Mouse (Mus musculus) heart, postnatal 0 days (tissue): ENCODE data around the gene Slc8b1. TPM values are rescaled to one million over a fixed set of nuclear protein-coding genes. Genes with fewer than 3 reads are reported as not detected.
A peak's percentile ranks its signal among the peaks of the same experiment; 100 is the strongest.

ENCODE experiments used
- ATAC-seq: fragments of 200-750 bp; cut with Nextera tagmentation; 2 replicates; pipeline ENCODE4 v1.8.0; 2017; ENCODE audit warnings: low read depth, moderate number of reproducible peaks, moderate library complexity; ENCODE audit not compliant: insufficient read depth
- DNase-seq: peaks from one replicate; pipeline ENCODE4 v3.0.0-alpha.2; 2016; ENCODE audit warnings: low spot score
- H3K27ac ChIP-seq: fragments of 300-500 bp; sonication (generic); 2 replicates; pipeline ENCODE4 v1.5.1; 2014; ENCODE audit warnings: low read depth, mild to moderate bottlenecking
- H3K27me3 ChIP-seq: fragments of 300-500 bp; sonication (generic); 2 replicates; pipeline ENCODE4 v1.6.1; 2014; ENCODE audit warnings: low read length, mixed read lengths; ENCODE audit not compliant: control insufficient read depth, insufficient read depth
- H3K36me3 ChIP-seq: fragments of 300-500 bp; sonication (generic); replicated peaks from 2 replicates; pipeline ENCODE4 v1.6.1; 2014; ENCODE audit warnings: low read length, mixed read lengths; ENCODE audit not compliant: control insufficient read depth, insufficient read depth
- H3K4me1 ChIP-seq: fragments of 300-500 bp; sonication (generic); 2 replicates; pipeline ENCODE4 v1.6.1; 2014; ENCODE audit warnings: antibody characterized with exemption; ENCODE audit not compliant: control insufficient read depth, insufficient read depth
- H3K4me2 ChIP-seq: fragments of 300-500 bp; sonication (generic); 2 replicates; pipeline ENCODE4 v1.6.1; 2014; ENCODE audit warnings: low read depth, mild to moderate bottlenecking, low read length, moderate library complexity
- H3K4me3 ChIP-seq: fragments of 300-500 bp; sonication (generic); 2 replicates; pipeline ENCODE4 v1.5.1; 2014; ENCODE audit warnings: low read depth, low read length
- H3K9ac ChIP-seq: fragments of 300-500 bp; sonication (generic); replicated peaks from 2 replicates; pipeline ENCODE4 v1.6.1; 2014; ENCODE audit warnings: low read depth, low read length, mixed read lengths
- H3K9me3 ChIP-seq: fragments of 300-500 bp; sonication (generic); replicated peaks from 2 replicates; pipeline ENCODE4 v1.6.1; 2016; ENCODE audit warnings: low read length; ENCODE audit not compliant: control insufficient read depth
- CTCF ChIP-seq: IDR thresholded peaks from 2 replicates; pipeline ENCODE4 v1.5.1; 2016; ENCODE audit warnings: antibody characterized with exemption, control low read depth, low read depth
- EP300 ChIP-seq: IDR thresholded peaks from 2 replicates; pipeline ENCODE4 v1.6.1; 2016; ENCODE audit warnings: antibody characterized with exemption, low read depth
- WGBS: fragments of 180-500 bp; shearing (Covaris S2); extraction: QIAGEN DNeasy Blood & Tissue Kit; methylation state at CpG from one replicate; pipeline ENCODE4 v1.1.7; 2014; 5-methylcytosine and 5-hydroxymethylcytosine counted together
- polyA plus RNA-seq: library from polyadenylated mRNA; unstranded; fragments of >200 nt; fragmentation: Nextera tagmentation; extraction: Ambion mirVana; gene quantifications from 2 replicates; pipeline ENCODE4 v1.2.1, GENCODE M21; 2015
- total RNA-seq: library from RNA; depleted of rRNA; stranded (reverse); fragments of >200 nt; gene quantifications from 2 replicates; pipeline ENCODE4 v1.2.3, GENCODE M21; 2014; ENCODE audit warnings: low replicate concordance

Slc8b1 gene
- total and polyA plus RNA-seq, 2 experiments from 2014 or later = 3.6 to 16.0 TPM

GRCm38 (mm10) chr5:120514754-120515153 is 3.8 kb downstream of the Slc8b1 start:
- ATAC-seq (no peak), DNase-seq (no peak)
- TF ChIP-seq EP300 (no peak), CTCF (no peak)
- Histone ChIP-seq H3K27ac (no peak overlapping the region), H3K4me1 (peaks cover 16% of the 10 kb centered on the region), H3K4me2 (no peak overlapping the region), H3K9ac (no peak overlapping the region), H3K9me3 (no peaks in the 10 kb centered on the region), H3K27me3 (no peaks in the 10 kb centered on the region), H3K4me3 (no peak overlapping the region), H3K36me3 (no peaks in the 10 kb centered on the region)
- WGBS = 9% methylated on average over 4 of the region's 4 CpGs

- Histone ChIP-seq H3K27ac (no peak overlapping the region), H3K36me3 (no peaks in the 10 kb centered on the region), H3K4me1 (peaks cover 16% of the 10 kb centered on the region), H3K4me2 (no peak overlapping the region), H3K9me3 (no peaks in the 10 kb centered on the region), H3K27me3 (no peaks in the 10 kb centered on the region), H3K9ac (no peak overlapping the region), H3K4me3 (no peak overlapping the region)
- TF ChIP-seq CTCF (no peak), EP300 (no peak)
- WGBS = 73% methylated on average over 7 of the region's 7 CpGs
- no peak for DNase-seq
- no peak for ATAC-seq
Measured at GRCm38 (mm10) chr5:120515451-120515850, 4.5 kb downstream of the Slc8b1 start.

GRCm38 (mm10) chr5:120516221-120516984 is 5.4 kb downstream of the Slc8b1 start:
- Histone ChIP-seq H3K4me2 (no peak overlapping the region), H3K9ac (no peak overlapping the region), H3K9me3 (no peaks in the 10 kb centered on the region), H3K27me3 (no peaks in the 10 kb centered on the region), H3K4me1 (peaks cover 16% of the 10 kb centered on the region), H3K4me3 (no peak overlapping the region), H3K27ac (peak overlapping the region; percentile 43), H3K36me3 (no peaks in the 10 kb centered on the region)
- peak; percentile 30 for ATAC-seq
- no peak for TF ChIP-seq EP300
- WGBS = 42% methylated on average over 15 of the region's 15 CpGs
- no peak for DNase-seq

GRCm38 (mm10) chr5:120517552-120517951 is 6.6 kb downstream of the Slc8b1 start:
- Histone ChIP-seq H3K4me1 (peaks cover 16% of the 10 kb centered on the region), H3K27me3 (no peaks in the 10 kb centered on the region), H3K27ac (peak overlapping the region; percentile 53), H3K4me3 (no peak overlapping the region), H3K9ac (no peak overlapping the region), H3K4me2 (no peak overlapping the region), H3K9me3 (no peaks in the 10 kb centered on the region), H3K36me3 (no peaks in the 10 kb centered on the region)
- WGBS = 46% methylated on average over 9 of the region's 9 CpGs
- ATAC-seq (peak; percentile 50), DNase-seq (peak; percentile 28)
- TF ChIP-seq EP300 (no peak), CTCF (no peak)

- no peaks in the 10 kb centered on the region for H3K4me1 ChIP-seq
- H3K27me3 ChIP-seq = no peaks in the 10 kb centered on the region
- H3K27ac ChIP-seq = no peak overlapping the region
- TF ChIP-seq CTCF (peak; percentile 48), EP300 (no peak)
- no peak overlapping the region for H3K9ac ChIP-seq
- H3K4me3 ChIP-seq = no peak overlapping the region
- H3K9me3 ChIP-seq = no peaks in the 10 kb centered on the region
- 0 out of 2 replicates have a peak, but pooled peaks cover 7% of the 10 kb centered on the region for H3K36me3 ChIP-seq
- ATAC-seq = no peak
- 66% methylated on average over 3 of the region's 3 CpGs for WGBS
- H3K4me2 ChIP-seq = no peak overlapping the region
- no peak for DNase-seq
Measured at GRCm38 (mm10) chr5:120522649-120523048, 11.7 kb downstream of the Slc8b1 start.

- Histone ChIP-seq H3K27ac (no peak overlapping the region), H3K36me3 (0 out of 2 replicates have a peak, but pooled peaks cover 7% of the 10 kb centered on the region), H3K4me1 (no peaks in the 10 kb centered on the region), H3K4me3 (no peak overlapping the region), H3K9ac (no peak overlapping the region), H3K4me2 (no peak overlapping the region), H3K27me3 (no peaks in the 10 kb centered on the region), H3K9me3 (no peaks in the 10 kb centered on the region)
- TF ChIP-seq EP300 (no peak), CTCF (no peak)
- DNase-seq = no peak
- 85% methylated on average over 2 of the region's 2 CpGs for WGBS
- no peak for ATAC-seq
Measured at GRCm38 (mm10) chr5:120524736-120525135, 13.8 kb downstream of the Slc8b1 start.
